Mouse (Mus musculus): ENCODE data around the gene Ctse.
A peak's percentile ranks its signal among the peaks of the same experiment; 100 is the strongest.
"Not testable (repeated sequence)": the region's sequence is repeated elsewhere in the genome, so short reads cannot be mapped to it uniquely, and the experiment has no call there.

Gene Ctse

GRCm38 (mm10) chr1:131637791-131638540 lies at the start of gene Ctse:
Gene Ctse (plus strand): TSS chr1:131638306.
- no peak for DNase-seq

- no peak for DNase-seq
Measured at GRCm38 (mm10) chr1:131598905-131599304, 39.2 kb upstream of the Ctse start, which contains the start of gene Avpr1b. Gene Avpr1b (plus strand): TSS chr1:131599239.

- no peak for DNase-seq
Measured at GRCm38 (mm10) chr1:131600314-131600713, 37.8 kb upstream of the Ctse start.

- DNase-seq, result no peak
Measured at GRCm38 (mm10) chr1:131606719-131607118, 31.4 kb upstream of the Ctse start.

- DNase-seq, result no peak
Measured at GRCm38 (mm10) chr1:131612556-131613155, 25.4 kb upstream of the Ctse start.

GRCm38 (mm10) chr1:131613361-131614133 lies 24.6 kb upstream of the Ctse start:
- DNase-seq, result peak; percentile 43

- DNase-seq, result no peak
Measured at GRCm38 (mm10) chr1:131614641-131615040, 23.5 kb upstream of the Ctse start.

GRCm38 (mm10) chr1:131616131-131616530 lies 22.0 kb upstream of the Ctse start:
- no peak for DNase-seq

GRCm38 (mm10) chr1:131616546-131617220 lies 21.4 kb upstream of the Ctse start:
- no peak for DNase-seq

- DNase-seq, result no peak
Measured at GRCm38 (mm10) chr1:131618576-131618975, 19.5 kb upstream of the Ctse start.

- no peak for DNase-seq
Measured at GRCm38 (mm10) chr1:131619348-131619747, 18.8 kb upstream of the Ctse start.

- no peak for DNase-seq
Measured at GRCm38 (mm10) chr1:131623644-131624043, 14.5 kb upstream of the Ctse start.

GRCm38 (mm10) chr1:131624175-131624835 lies 13.8 kb upstream of the Ctse start:
- DNase-seq, result no peak

GRCm38 (mm10) chr1:131626200-131626599 lies 11.9 kb upstream of the Ctse start:
- no peak for DNase-seq

GRCm38 (mm10) chr1:131632216-131632615 lies 5.9 kb upstream of the Ctse start:
- not testable (repeated sequence) for DNase-seq

GRCm38 (mm10) chr1:131634495-131634894 lies 3.6 kb upstream of the Ctse start:
- DNase-seq, result no peak

- DNase-seq, result no peak
Measured at GRCm38 (mm10) chr1:131638541-131639421, 675 bp downstream of the Ctse start.

- no peak for DNase-seq
Measured at GRCm38 (mm10) chr1:131640062-131640461, 2.0 kb downstream of the Ctse start.

- DNase-seq, result no peak
Measured at GRCm38 (mm10) chr1:131641565-131641964, 3.5 kb downstream of the Ctse start.

GRCm38 (mm10) chr1:131642251-131642650 lies 4.1 kb downstream of the Ctse start:
- DNase-seq, result no peak

GRCm38 (mm10) chr1:131652670-131653443 lies 14.8 kb downstream of the Ctse start:
- DNase-seq, result no peak
